Mouse (Mus musculus) lung, embryonic 16.5 days (tissue): ENCODE measurements at regions not wholly inside any gene's neighbourhood (a gene's known extent, or its start where the extent isn't known, plus 50 kb on each side); places are given as distances from the start of the nearest gene placed in this dataset.

Source experiments
- ATAC-seq: fragments of 200-750 bp; cut with Nextera tagmentation; 2 replicates; pipeline ENCODE4 v1.8.0; 2017; ENCODE audit warnings: low read depth, mild to moderate bottlenecking, moderate library complexity
- H3K27ac ChIP-seq: fragments of 300-500 bp; sonication (generic); 2 replicates; pipeline ENCODE4 v1.5.1; 2014; ENCODE audit warnings: mild to moderate bottlenecking, control low read depth, low read length
- H3K27me3 ChIP-seq: fragments of 300-500 bp; sonication (generic); 2 replicates; pipeline ENCODE4 v1.6.1; 2014; ENCODE audit warnings: low read depth, low read length, mixed read lengths; ENCODE audit not compliant: control insufficient read depth, insufficient read depth
- H3K36me3 ChIP-seq: fragments of 300-500 bp; sonication (generic); 2 replicates; pipeline ENCODE4 v1.6.1; 2014; ENCODE audit warnings: low read length; ENCODE audit not compliant: control insufficient read depth, insufficient read depth
- H3K4me1 ChIP-seq: fragments of 300-500 bp; sonication (generic); replicated peaks from 2 replicates; pipeline ENCODE4 v1.6.1; 2014; ENCODE audit warnings: low read length, mixed read lengths; ENCODE audit not compliant: control insufficient read depth, insufficient read depth
- H3K4me2 ChIP-seq: fragments of 300-500 bp; sonication (generic); 2 replicates; pipeline ENCODE4 v1.6.1; 2014; ENCODE audit warnings: low read depth, low read length, control low read depth
- H3K4me3 ChIP-seq: fragments of 300-500 bp; sonication (generic); 2 replicates; pipeline ENCODE4 v1.5.1; 2014; ENCODE audit warnings: mild to moderate bottlenecking, low read length, control low read depth
- H3K9ac ChIP-seq: fragments of 300-500 bp; sonication (generic); 2 replicates; pipeline ENCODE4 v1.6.1; 2014; ENCODE audit warnings: low read length, control low read depth
- H3K9me3 ChIP-seq: fragments of 300-500 bp; sonication (generic); 2 replicates; pipeline ENCODE4 v1.6.1; 2016; ENCODE audit warnings: low read length; ENCODE audit not compliant: control insufficient read depth
- whole genome bisulfite sequencing: fragments of 180-500 bp; shearing (Covaris S2); extraction: QIAGEN DNeasy Blood & Tissue Kit; methylation state at CpG from one replicate; pipeline ENCODE4 v1.1.7; 2014; 5-methylcytosine and 5-hydroxymethylcytosine counted together

GRCm38 (mm10) chr5:83091483-83091882, 263.5 kb downstream of the Tecrl start:
- no peaks in the 10 kb centered on the region for H3K27me3 ChIP-seq
- WGBS, result 87% methylated on average over 1 of the region's 1 CpGs
- no peak overlapping the region for H3K27ac ChIP-seq
- no peaks in the 10 kb centered on the region for H3K9me3 ChIP-seq
- no peak overlapping the region for H3K9ac ChIP-seq
- H3K36me3 ChIP-seq, result no peaks in the 10 kb centered on the region
- ATAC-seq, result no peak
- H3K4me3 ChIP-seq, result no peak overlapping the region
- H3K4me1 ChIP-seq, result no peaks in the 10 kb centered on the region
- no peak overlapping the region for H3K4me2 ChIP-seq

GRCm38 (mm10) chr5:83054819-83055218, 300.2 kb downstream of the Tecrl start:
- H3K36me3 ChIP-seq, result no peaks in the 10 kb centered on the region
- no peak overlapping the region for H3K4me2 ChIP-seq
- no peaks in the 10 kb centered on the region for H3K9me3 ChIP-seq
- H3K27ac ChIP-seq, result no peak overlapping the region
- no peaks in the 10 kb centered on the region for H3K27me3 ChIP-seq
- no peaks in the 10 kb centered on the region for H3K4me1 ChIP-seq
- ATAC-seq, result no peak
- H3K4me3 ChIP-seq, result no peak overlapping the region
- WGBS, result 85% methylated on average over 3 of the region's 3 CpGs
- H3K9ac ChIP-seq, result no peak overlapping the region

GRCm38 (mm10) chr5:83047214-83047613, 307.8 kb downstream of the Tecrl start:
- H3K4me2 ChIP-seq, result no peak overlapping the region
- H3K27ac ChIP-seq, result no peak overlapping the region
- WGBS, result 69% methylated on average over 1 of the region's 1 CpGs
- no peak overlapping the region for H3K4me3 ChIP-seq
- H3K36me3 ChIP-seq, result no peaks in the 10 kb centered on the region
- no peak for ATAC-seq
- H3K9me3 ChIP-seq, result no peaks in the 10 kb centered on the region
- H3K4me1 ChIP-seq, result no peaks in the 10 kb centered on the region
- H3K27me3 ChIP-seq, result no peaks in the 10 kb centered on the region
- H3K9ac ChIP-seq, result no peak overlapping the region

- no peaks in the 10 kb centered on the region for H3K4me1 ChIP-seq
- no peak overlapping the region for H3K27ac ChIP-seq
- no peak overlapping the region for H3K4me3 ChIP-seq
- H3K9ac ChIP-seq, result no peak overlapping the region
- H3K27me3 ChIP-seq, result no peaks in the 10 kb centered on the region
- 78% methylated on average over 2 of the region's 2 CpGs for WGBS
- H3K4me2 ChIP-seq, result no peak overlapping the region
- ATAC-seq, result no peak
- no peaks in the 10 kb centered on the region for H3K36me3 ChIP-seq
- H3K9me3 ChIP-seq, result no peaks in the 10 kb centered on the region
These were observed 325.3 kb downstream of the Tecrl start for GRCm38 (mm10) chr5:83029703-83030102.

- H3K27ac ChIP-seq, result no peak overlapping the region
- H3K9me3 ChIP-seq, result no peaks in the 10 kb centered on the region
- no peak overlapping the region for H3K9ac ChIP-seq
- no peak for ATAC-seq
- no peak overlapping the region for H3K4me3 ChIP-seq
- H3K4me2 ChIP-seq, result no peak overlapping the region
- H3K4me1 ChIP-seq, result no peaks in the 10 kb centered on the region
- no peaks in the 10 kb centered on the region for H3K27me3 ChIP-seq
- H3K36me3 ChIP-seq, result no peaks in the 10 kb centered on the region
These were observed 349.0 kb downstream of the Tecrl start for GRCm38 (mm10) chr5:83006038-83006437.

- Histone ChIP-seq H3K4me3 (no peak overlapping the region), H3K27me3 (no peaks in the 10 kb centered on the region), H3K4me1 (no peaks in the 10 kb centered on the region), H3K36me3 (no peaks in the 10 kb centered on the region), H3K9me3 (no peaks in the 10 kb centered on the region), H3K4me2 (no peak overlapping the region), H3K9ac (no peak overlapping the region), H3K27ac (no peak overlapping the region)
- no peak for ATAC-seq
- WGBS, result 60% methylated on average over 5 of the region's 5 CpGs
These were observed 365.9 kb downstream of the Tecrl start for GRCm38 (mm10) chr5:82989056-82989455.

GRCm38 (mm10) chr5:82969315-82969714, 385.7 kb downstream of the Tecrl start:
- H3K4me3 ChIP-seq, result no peak overlapping the region
- no peaks in the 10 kb centered on the region for H3K4me1 ChIP-seq
- no peaks in the 10 kb centered on the region for H3K9me3 ChIP-seq
- no peak overlapping the region for H3K27ac ChIP-seq
- H3K9ac ChIP-seq, result no peak overlapping the region
- WGBS, result 72% methylated on average over 2 of the region's 2 CpGs
- H3K27me3 ChIP-seq, result no peaks in the 10 kb centered on the region
- ATAC-seq, result no peak
- no peaks in the 10 kb centered on the region for H3K36me3 ChIP-seq
- no peak overlapping the region for H3K4me2 ChIP-seq

- Histone ChIP-seq H3K4me2 (no peak overlapping the region), H3K9ac (no peak overlapping the region), H3K4me1 (no peaks in the 10 kb centered on the region), H3K9me3 (no peaks in the 10 kb centered on the region), H3K36me3 (no peaks in the 10 kb centered on the region), H3K27ac (no peak overlapping the region), H3K4me3 (no peak overlapping the region), H3K27me3 (no peaks in the 10 kb centered on the region)
- peak; percentile 59; the same call in 1 of the 2 replicates for ATAC-seq
- WGBS, result 37% methylated on average over 3 of the region's 3 CpGs
These were observed 388.2 kb downstream of the Tecrl start for GRCm38 (mm10) chr5:82966824-82967223.

GRCm38 (mm10) chr5:82966180-82966579, 388.8 kb downstream of the Tecrl start:
- H3K9ac ChIP-seq, result no peak overlapping the region
- no peak overlapping the region for H3K27ac ChIP-seq
- H3K4me2 ChIP-seq, result no peak overlapping the region
- no peaks in the 10 kb centered on the region for H3K27me3 ChIP-seq
- WGBS, result 34% methylated on average over 5 of the region's 5 CpGs
- H3K4me1 ChIP-seq, result no peaks in the 10 kb centered on the region
- no peaks in the 10 kb centered on the region for H3K36me3 ChIP-seq
- ATAC-seq, result peak; percentile 93
- H3K9me3 ChIP-seq, result no peaks in the 10 kb centered on the region
- H3K4me3 ChIP-seq, result no peak overlapping the region

GRCm38 (mm10) chr5:82964513-82964912, 390.5 kb downstream of the Tecrl start:
- no peak overlapping the region for H3K27ac ChIP-seq
- H3K4me3 ChIP-seq, result no peak overlapping the region
- no peak overlapping the region for H3K4me2 ChIP-seq
- WGBS, result 67% methylated on average over 3 of the region's 3 CpGs
- no peaks in the 10 kb centered on the region for H3K4me1 ChIP-seq
- H3K9me3 ChIP-seq, result no peaks in the 10 kb centered on the region
- no peaks in the 10 kb centered on the region for H3K36me3 ChIP-seq
- no peak overlapping the region for H3K9ac ChIP-seq
- no peak for ATAC-seq
- no peaks in the 10 kb centered on the region for H3K27me3 ChIP-seq
